Mouse (Mus musculus): ENCODE measurements at regions not wholly inside any gene's neighbourhood (a gene's known extent, or its start where the extent isn't known, plus 50 kb on each side); places are given as distances from the start of the nearest gene placed in this dataset.

GRCm38 (mm10) chr13:18063677-18064076 is 70.5 kb upstream of the Yae1d1 start:
- DNase-seq (ENCODE audit: low spot score in 2 of 2) = no peak

DNA sequence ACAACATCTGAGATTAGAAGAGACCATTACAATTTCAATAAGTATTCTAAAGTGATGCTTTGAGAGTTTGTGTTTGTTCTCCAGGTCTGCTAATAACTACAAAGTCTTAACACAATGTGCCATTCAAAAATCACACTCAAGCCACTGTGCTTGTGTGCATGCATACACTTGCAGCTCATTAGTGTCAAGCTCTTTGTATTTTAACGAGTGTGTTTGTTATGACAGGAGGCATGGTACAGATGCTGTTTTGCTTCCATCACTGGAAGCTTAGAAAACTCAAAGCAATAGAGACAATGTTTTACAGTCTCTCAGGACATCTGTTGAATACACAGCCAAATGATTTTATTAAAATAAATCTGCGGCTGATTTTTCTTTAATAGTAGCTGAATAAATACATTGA is 67.1 kb upstream of the Yae1d1 start:
- no peak for DNase-seq (ENCODE audit: low spot score in 2 of 2)

- DNase-seq (ENCODE audit: low spot score in 2 of 2) = peak in 1 of 2 experiments; percentile 16
Observed at GRCm38 (mm10) chr13:18057231-18057912, 64.2 kb upstream of the Yae1d1 start.

- DNase-seq (ENCODE audit: low spot score in 2 of 2) = no peak
Observed at GRCm38 (mm10) chr13:18056816-18057215, 63.7 kb upstream of the Yae1d1 start.

- no peak for DNase-seq (ENCODE audit: low spot score in 2 of 2)
Observed at GRCm38 (mm10) chr13:18043154-18043553, 50.0 kb upstream of the Yae1d1 start.

All from natural killer cell, adult 2 months (primary cell).